Mouse (Mus musculus) liver, embryonic 16.5 days (tissue): ENCODE results near the gene Slc13a2. TPM values are rescaled to one million over a fixed set of nuclear protein-coding genes. Genes with fewer than 3 reads are reported as not detected.

Source experiments
- ATAC-seq: fragments of 200-750 bp; cut with Nextera tagmentation; 2 replicates; pipeline ENCODE4 v1.8.0; 2017; ENCODE audit warnings: low read depth, mild to moderate bottlenecking, moderate number of reproducible peaks, moderate library complexity
- H3K27ac ChIP-seq: fragments of 300-500 bp; sonication (generic); 2 replicates; pipeline ENCODE4 v1.5.1; 2014; ENCODE audit warnings: mild to moderate bottlenecking, low read length
- H3K27me3 ChIP-seq: fragments of 300-500 bp; sonication (generic); 2 replicates; pipeline ENCODE4 v1.6.1; 2014; ENCODE audit warnings: low read depth, low read length, mixed read lengths; ENCODE audit not compliant: control insufficient read depth, insufficient read depth
- H3K36me3 ChIP-seq: fragments of 300-500 bp; sonication (generic); 2 replicates; pipeline ENCODE4 v1.6.1; 2014; ENCODE audit warnings: mild to moderate bottlenecking; ENCODE audit not compliant: control insufficient read depth, insufficient read depth
- H3K4me1 ChIP-seq: fragments of 300-500 bp; sonication (generic); 2 replicates; pipeline ENCODE4 v1.6.1; 2014; ENCODE audit warnings: low read depth, low read length, mixed read lengths; ENCODE audit not compliant: control insufficient read depth
- H3K4me2 ChIP-seq: fragments of 300-500 bp; sonication (generic); 2 replicates; pipeline ENCODE4 v1.6.1; 2014; ENCODE audit warnings: low read depth, low read length, mixed read lengths
- H3K4me3 ChIP-seq: fragments of 300-500 bp; sonication (generic); 2 replicates; pipeline ENCODE4 v1.5.1; 2014; ENCODE audit warnings: low read depth, mild to moderate bottlenecking, low read length
- H3K9ac ChIP-seq: fragments of 300-500 bp; sonication (generic); 2 replicates; pipeline ENCODE4 v1.6.1; 2014; ENCODE audit warnings: low read depth, low read length
- H3K9me3 ChIP-seq: fragments of 300-500 bp; sonication (generic); replicated peaks from 2 replicates; pipeline ENCODE4 v1.6.1; 2016; ENCODE audit warnings: low read length; ENCODE audit not compliant: control insufficient read depth
- WGBS: fragments of 180-500 bp; shearing (Covaris S2); extraction: QIAGEN DNeasy Blood & Tissue Kit; methylation state at CpG from one replicate; pipeline ENCODE4 v1.1.7; 2014; ENCODE audit not compliant: insufficient replicate concordance; 5-methylcytosine and 5-hydroxymethylcytosine counted together
- polyA plus RNA-seq: library from polyadenylated mRNA; unstranded; fragments of >200 nt; fragmentation: Nextera tagmentation; extraction: Ambion mirVana; gene quantifications from 2 replicates; pipeline ENCODE4 v1.2.1, GENCODE M21; 2015

Gene Slc13a2
- polyA plus RNA-seq: 0.04 and 0.07 TPM in 2 replicates

DNA sequence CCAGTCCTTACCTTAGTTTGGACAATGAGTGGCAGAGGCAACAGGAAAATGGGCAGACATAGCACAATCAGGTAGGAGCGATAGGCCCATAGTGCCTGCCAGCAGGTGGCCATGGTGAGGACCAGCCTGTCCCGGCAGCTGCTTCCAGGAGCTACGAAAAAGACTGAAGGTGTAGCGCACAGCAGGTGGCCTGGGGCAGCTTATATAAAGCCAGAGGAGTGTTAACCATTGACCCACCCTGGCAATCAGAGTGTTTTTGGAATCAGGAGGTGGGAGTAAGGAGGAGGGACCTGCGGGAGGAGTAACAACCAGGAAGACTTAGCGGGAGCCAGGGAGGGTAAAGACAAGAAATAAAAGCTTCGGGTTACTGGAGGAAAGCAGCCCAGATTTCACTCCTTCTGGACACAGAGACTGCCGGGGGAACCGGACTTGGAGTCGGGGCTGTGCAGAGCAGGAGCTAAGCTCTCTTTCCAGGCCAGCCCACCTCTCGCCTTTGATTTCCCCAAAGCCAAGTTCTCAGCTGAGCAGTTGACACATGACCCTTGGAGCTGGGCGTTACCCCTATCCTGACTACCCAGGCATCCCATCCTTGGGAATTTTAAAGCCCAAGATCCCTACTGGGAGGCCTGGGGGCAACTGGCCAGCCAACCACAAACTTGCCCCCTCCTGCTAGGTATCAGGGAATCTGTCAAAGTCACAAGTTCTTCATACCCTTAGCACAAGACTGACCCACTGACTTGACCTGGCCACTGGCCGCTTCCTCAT is at the start of gene Slc13a2:
Gene Slc13a2, minus strand, starts transcription at position 163 of the 765 bp plus-strand sequence.
- 29% methylated on average over 13 of the region's 13 CpGs for WGBS
- ATAC-seq: no peak
- Histone ChIP-seq H3K27me3 (peaks cover 2% of the 10 kb centered on the region; the same call in 1 of the 2 replicates), H3K9ac (no peak within 1 kb of the TSS), H3K36me3 (no peaks in the 10 kb centered on the region), H3K4me2 (no peak within 1 kb of the TSS), H3K4me1 (no peaks in the 10 kb centered on the region), H3K9me3 (no peaks in the 10 kb centered on the region), H3K4me3 (no peak within 1 kb of the TSS), H3K27ac (no peak within 1 kb of the TSS)

- H3K4me3 ChIP-seq: no peak overlapping the region
- H3K9me3 ChIP-seq: no peaks in the 10 kb centered on the region
- no peak overlapping the region for H3K4me2 ChIP-seq
- no peaks in the 10 kb centered on the region for H3K27me3 ChIP-seq
- peaks cover under 1% of the 10 kb centered on the region; the same call in 1 of the 2 replicates for H3K4me1 ChIP-seq
- H3K9ac ChIP-seq: no peak overlapping the region
- no peak overlapping the region for H3K27ac ChIP-seq
- no peak for ATAC-seq
- WGBS: 65% methylated on average over 10 of the region's 10 CpGs
- no peaks in the 10 kb centered on the region for H3K36me3 ChIP-seq
These were observed 49.5 kb upstream of the Slc13a2 start for GRCm38 (mm10) chr11:78471326-78472103.

DNA sequence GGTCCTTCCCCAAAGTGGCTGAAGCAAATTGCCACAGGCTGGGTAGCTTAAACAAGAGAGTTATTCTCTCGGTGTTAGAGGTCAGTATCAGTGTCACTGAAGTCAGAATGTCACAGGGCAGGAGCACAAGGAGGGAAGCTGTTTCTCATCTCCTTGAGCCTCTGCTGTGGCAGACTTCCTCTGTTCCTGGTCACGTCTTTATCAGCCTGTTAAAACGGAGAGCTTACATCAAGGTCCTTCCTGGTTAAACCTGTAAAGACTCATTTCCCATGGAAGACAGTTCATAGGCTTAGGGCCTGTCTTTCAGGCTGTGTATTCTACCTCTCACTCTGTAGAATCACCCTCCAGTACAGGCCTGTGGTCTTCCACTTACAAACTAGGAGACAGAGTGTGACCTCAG is 45.9 kb upstream of the Slc13a2 start:
- no peak for ATAC-seq
- Histone ChIP-seq H3K27ac (no peak overlapping the region), H3K4me2 (no peak overlapping the region), H3K4me3 (no peak overlapping the region), H3K27me3 (no peaks in the 10 kb centered on the region), H3K9ac (no peak overlapping the region), H3K4me1 (peaks cover 24% of the 10 kb centered on the region), H3K36me3 (no peaks in the 10 kb centered on the region), H3K9me3 (no peaks in the 10 kb centered on the region)
- 38% methylated on average over 3 of the region's 3 CpGs for WGBS

DNA sequence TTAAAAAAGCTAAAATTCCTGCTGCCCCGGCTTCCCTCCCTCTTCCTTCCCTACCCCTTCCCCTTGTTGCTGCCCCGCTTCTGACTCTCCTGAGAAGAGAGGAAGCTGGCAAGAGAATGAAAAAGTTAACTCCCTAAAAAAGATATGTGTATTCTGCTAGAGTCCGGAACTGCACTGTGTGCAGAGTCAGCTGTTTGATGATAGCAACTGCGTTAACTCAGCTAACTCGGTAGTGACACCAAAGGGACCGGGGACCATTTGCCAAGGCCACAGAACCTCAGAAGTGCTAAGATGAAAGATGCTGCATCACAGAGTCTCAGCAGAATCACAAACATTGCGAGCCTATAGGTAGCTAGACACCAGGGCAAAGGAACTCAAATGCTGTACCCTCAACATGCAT is 45.5 kb upstream of the Slc13a2 start:
- ATAC-seq: no peak
- H3K4me1 ChIP-seq: peaks cover 24% of the 10 kb centered on the region
- WGBS: 62% methylated on average over 7 of the region's 7 CpGs

GRCm38 (mm10) chr11:78466242-78466912 is 44.4 kb upstream of the Slc13a2 start:
- H3K27ac ChIP-seq: no peak overlapping the region
- H3K9me3 ChIP-seq: peaks cover 4% of the 10 kb centered on the region; the same call in 1 of the 2 replicates
- H3K9ac ChIP-seq: peak overlapping the region; percentile 31; the same call in 1 of the 2 replicates
- H3K4me1 ChIP-seq: peaks cover 24% of the 10 kb centered on the region
- 61% methylated on average over 23 of the region's 23 CpGs for WGBS
- H3K4me3 ChIP-seq: peak overlapping the region; percentile 69
- no peaks in the 10 kb centered on the region for H3K36me3 ChIP-seq
- peak overlapping the region; percentile 80 for H3K4me2 ChIP-seq
- no peak for ATAC-seq
- no peaks in the 10 kb centered on the region for H3K27me3 ChIP-seq

More for the DNA sequence above, 45.5 kb upstream of the Slc13a2 start:
- H3K4me3 ChIP-seq: no peak overlapping the region
- H3K9me3 ChIP-seq: no peaks in the 10 kb centered on the region
- H3K27ac ChIP-seq: no peak overlapping the region
- H3K9ac ChIP-seq: no peak overlapping the region
- no peaks in the 10 kb centered on the region for H3K27me3 ChIP-seq
- H3K4me2 ChIP-seq: no peak overlapping the region
- no peaks in the 10 kb centered on the region for H3K36me3 ChIP-seq

- ATAC-seq: peak; percentile 94
- peak within 1 kb of the TSS; percentile 85 for H3K27ac ChIP-seq
- peaks cover 24% of the 10 kb centered on the region for H3K4me1 ChIP-seq
- under 1% methylated on average over 41 of the region's 41 CpGs for WGBS
- H3K9me3 ChIP-seq: peaks cover 4% of the 10 kb centered on the region; the same call in 1 of the 2 replicates
- no peaks in the 10 kb centered on the region for H3K36me3 ChIP-seq
- H3K27me3 ChIP-seq: no peaks in the 10 kb centered on the region
- H3K4me2 ChIP-seq: peak within 1 kb of the TSS; percentile 80
- H3K4me3 ChIP-seq: peak within 1 kb of the TSS; percentile 69
- peak within 1 kb of the TSS; percentile 71 for H3K9ac ChIP-seq
These were observed 43.7 kb upstream of the Slc13a2 start, which contains the start of gene Slc46a1 for GRCm38 (mm10) chr11:78465568-78466180. Slc46a1 (plus strand) TSS chr11:78465697.

DNA sequence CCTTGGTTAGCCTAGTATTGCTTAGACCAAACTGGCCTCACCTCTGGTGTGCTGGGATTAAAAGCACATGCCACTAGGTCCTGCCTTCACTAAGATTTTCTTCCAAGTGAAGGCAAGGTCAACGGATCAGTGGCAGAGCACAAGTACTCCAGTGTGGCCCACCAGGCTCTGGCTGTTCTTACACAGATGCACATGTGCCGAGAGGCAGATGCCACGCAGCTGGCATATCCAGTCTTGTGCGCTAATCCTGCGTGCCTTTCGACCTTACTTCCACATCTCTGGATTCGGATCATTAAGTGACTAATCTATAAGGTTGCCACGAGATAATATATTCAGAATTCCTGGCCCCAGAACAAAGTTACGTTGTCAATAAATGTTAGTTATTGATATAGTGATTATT is 43.1 kb upstream of the Slc13a2 start:
- Histone ChIP-seq H3K4me1 (peaks cover 24% of the 10 kb centered on the region), H3K9ac (no peak overlapping the region), H3K27ac (no peak overlapping the region), H3K36me3 (no peaks in the 10 kb centered on the region), H3K4me3 (peak overlapping the region; percentile 69), H3K4me2 (peak overlapping the region; percentile 80), H3K9me3 (peaks cover 4% of the 10 kb centered on the region; the same call in 1 of the 2 replicates), H3K27me3 (no peaks in the 10 kb centered on the region)
- no peak for ATAC-seq
- WGBS: 47% methylated on average over 9 of the region's 9 CpGs

GRCm38 (mm10) chr11:78463286-78464036 is 41.4 kb upstream of the Slc13a2 start:
- Histone ChIP-seq H3K27me3 (no peaks in the 10 kb centered on the region), H3K4me1 (peaks cover 24% of the 10 kb centered on the region), H3K9ac (no peak overlapping the region), H3K36me3 (no peaks in the 10 kb centered on the region), H3K4me3 (no peak overlapping the region), H3K4me2 (no peak overlapping the region), H3K27ac (no peak overlapping the region), H3K9me3 (peaks cover 4% of the 10 kb centered on the region; the same call in 1 of the 2 replicates)
- ATAC-seq: no peak
- WGBS: 45% methylated on average over 13 of the region's 13 CpGs
